Mouse (Mus musculus): ENCODE results near the gene Loxl1. TPM values are rescaled to one million over a fixed set of nuclear protein-coding genes. Genes with fewer than 3 reads are reported as not detected.

Loxl1 gene
- polyA plus RNA-seq, 1 experiment from 2014 or later: 9.9 TPM

DNA sequence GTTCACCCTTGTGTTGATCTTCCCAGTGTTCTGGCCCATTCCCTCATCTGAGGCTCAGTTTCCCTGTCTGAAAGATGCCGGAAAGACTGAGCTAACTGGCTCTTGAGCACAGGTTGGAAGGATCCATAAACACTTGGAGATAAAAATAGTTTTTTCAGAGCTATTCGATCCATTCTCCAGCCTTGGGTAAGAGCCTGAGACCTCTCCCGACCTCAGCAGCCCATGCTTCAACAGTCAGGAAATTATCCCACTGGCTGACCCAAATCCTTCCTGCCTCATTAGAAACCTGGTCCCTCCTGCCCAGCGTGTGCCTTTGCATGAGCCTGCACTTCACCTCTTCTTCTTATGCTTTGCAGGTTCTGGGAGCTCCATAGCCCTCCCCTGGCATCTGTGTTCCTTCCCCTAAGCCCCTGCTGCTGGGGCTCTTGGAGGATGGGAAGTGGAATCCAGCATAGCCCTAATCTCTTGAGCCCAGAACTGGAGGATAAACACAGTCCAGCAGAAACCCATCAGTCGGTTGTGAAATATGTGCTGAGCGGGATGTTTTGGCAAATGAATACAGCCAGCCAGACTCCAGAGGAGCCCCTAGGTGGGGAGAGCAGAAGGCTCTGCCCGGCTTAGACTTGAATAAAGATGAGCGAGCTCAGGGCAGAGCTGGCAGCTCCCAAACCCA, 9.3 kb downstream of the Loxl1 start:
- no peaks in the 10 kb centered on the region for H3K36me3 ChIP-seq (ENCODE audit: control insufficient read depth, insufficient read depth, low read length)
- H3K4me2 ChIP-seq: no peak overlapping the region
- no peaks in the 10 kb centered on the region for H3K9me3 ChIP-seq (ENCODE audit: control insufficient read depth, low read length)
- H3K4me3 ChIP-seq (ENCODE audit: low read depth, low read length): no peak overlapping the region
- H3K27me3 ChIP-seq (ENCODE audit: control insufficient read depth, insufficient read depth, low read length): no peaks in the 10 kb centered on the region
- H3K4me1 ChIP-seq (ENCODE audit: control insufficient read depth, insufficient read depth, low read length): peaks cover 6% of the 10 kb centered on the region
- DNase-seq (ENCODE audit: low spot score, missing footprints) (no peak), ATAC-seq (ENCODE audit: low FRiP score) (no peak)
- no peak overlapping the region for H3K27ac ChIP-seq (ENCODE audit: low read depth, low read length)
- 60% methylated on average over 8 of the region's 8 CpGs for WGBS
- no peak overlapping the region for H3K9ac ChIP-seq (ENCODE audit: low read length)

DNA sequence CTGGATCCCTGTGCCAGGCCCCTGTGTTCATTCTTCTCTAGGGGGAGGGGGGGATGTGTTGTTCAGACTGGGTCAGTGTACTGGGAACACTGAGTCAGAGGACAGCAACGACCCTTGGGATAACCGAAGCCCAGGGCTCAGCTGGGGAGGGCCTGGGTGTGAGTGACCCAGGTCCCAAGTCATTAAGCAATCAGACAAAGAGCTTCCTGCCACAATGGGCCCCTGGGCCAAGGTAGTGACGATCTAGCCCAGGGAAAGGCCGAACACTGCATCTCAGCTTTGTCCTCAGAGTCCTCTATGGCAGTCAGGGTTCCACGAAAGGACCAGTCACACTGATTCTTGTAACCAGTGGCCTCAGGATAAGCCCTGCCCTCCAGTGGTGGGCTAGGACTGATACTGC, 9.9 kb downstream of the Loxl1 start:
- peaks cover 6% of the 10 kb centered on the region for H3K4me1 ChIP-seq (ENCODE audit: control insufficient read depth, insufficient read depth, low read length)
- no peak overlapping the region for H3K4me3 ChIP-seq (ENCODE audit: low read depth, low read length)
- no peak overlapping the region for H3K4me2 ChIP-seq
- H3K9ac ChIP-seq (ENCODE audit: low read length): no peak overlapping the region
- DNase-seq (ENCODE audit: low spot score, missing footprints) (no peak), ATAC-seq (ENCODE audit: low FRiP score) (no peak)
- no peaks in the 10 kb centered on the region for H3K9me3 ChIP-seq (ENCODE audit: control insufficient read depth, low read length)
- no peaks in the 10 kb centered on the region for H3K27me3 ChIP-seq (ENCODE audit: control insufficient read depth, insufficient read depth, low read length)
- no peak overlapping the region for H3K27ac ChIP-seq (ENCODE audit: low read depth, low read length)
- WGBS: 63% methylated on average over 5 of the region's 5 CpGs
- H3K36me3 ChIP-seq (ENCODE audit: control insufficient read depth, insufficient read depth, low read length): no peaks in the 10 kb centered on the region

DNA sequence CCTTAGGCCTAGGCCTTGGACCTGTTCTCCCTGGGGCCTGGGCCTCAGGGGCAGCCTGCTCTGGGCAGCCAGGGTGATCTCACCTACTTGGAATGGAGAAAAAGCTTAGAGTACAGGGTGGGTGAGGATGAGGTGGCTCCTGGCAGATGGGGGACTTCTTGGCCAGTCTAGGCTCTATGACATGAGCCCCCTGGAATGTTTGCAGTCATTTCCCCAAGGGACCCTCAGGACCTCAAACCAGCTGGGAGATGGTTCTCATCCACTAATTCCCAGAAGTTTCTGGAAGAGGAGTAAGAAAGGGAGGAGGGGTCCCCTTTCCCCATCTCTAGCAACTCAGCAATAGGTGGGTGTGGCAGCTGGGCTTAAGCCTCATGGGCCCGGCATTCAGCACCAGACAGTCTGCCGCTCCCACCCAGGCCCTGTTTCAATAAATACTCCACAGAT, 13.6 kb downstream of the Loxl1 start:
- no peak overlapping the region for H3K9ac ChIP-seq (ENCODE audit: low read length)
- ATAC-seq (ENCODE audit: low FRiP score) (no peak), DNase-seq (ENCODE audit: low spot score, missing footprints) (no peak)
- H3K4me1 ChIP-seq (ENCODE audit: control insufficient read depth, insufficient read depth, low read length): peaks cover 16% of the 10 kb centered on the region
- H3K36me3 ChIP-seq (ENCODE audit: control insufficient read depth, insufficient read depth, low read length): no peaks in the 10 kb centered on the region
- 58% methylated on average over 2 of the region's 2 CpGs for WGBS
- no peak overlapping the region for H3K27ac ChIP-seq (ENCODE audit: low read depth, low read length)
- H3K4me3 ChIP-seq (ENCODE audit: low read depth, low read length): no peak overlapping the region
- H3K4me2 ChIP-seq: no peak overlapping the region
- H3K9me3 ChIP-seq (ENCODE audit: control insufficient read depth, low read length): no peaks in the 10 kb centered on the region
- no peaks in the 10 kb centered on the region for H3K27me3 ChIP-seq (ENCODE audit: control insufficient read depth, insufficient read depth, low read length)

DNA sequence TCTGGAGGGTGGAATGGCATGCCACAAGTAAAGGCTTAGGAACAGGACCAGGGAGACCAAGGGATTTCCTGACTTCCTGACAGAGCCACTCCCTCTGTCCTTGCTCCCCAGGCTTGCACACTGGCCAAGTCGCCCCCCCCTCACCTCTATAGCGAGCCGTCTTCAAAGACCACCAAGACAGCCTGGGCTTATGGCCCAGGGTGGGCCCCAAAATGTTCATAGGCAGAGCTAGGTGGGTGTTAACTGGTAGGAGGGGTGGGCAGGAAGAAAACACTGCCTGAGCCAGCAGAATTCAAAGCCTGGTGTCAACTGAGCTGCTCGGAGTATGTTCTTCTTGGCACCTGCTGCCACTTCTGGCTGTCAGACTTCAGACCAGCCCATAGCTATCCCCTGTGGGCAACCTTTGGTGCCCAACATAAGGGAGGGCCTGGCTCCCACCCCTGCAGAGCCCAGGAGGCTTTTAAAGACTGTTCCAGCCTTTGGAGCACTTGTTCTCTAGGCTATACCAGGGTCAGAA, 15.0 kb downstream of the Loxl1 start:
- H3K4me3 ChIP-seq (ENCODE audit: low read depth, low read length): no peak overlapping the region
- 84% methylated on average over 4 of the region's 4 CpGs for WGBS
- no peak for DNase-seq (ENCODE audit: low spot score, missing footprints)

DNA sequence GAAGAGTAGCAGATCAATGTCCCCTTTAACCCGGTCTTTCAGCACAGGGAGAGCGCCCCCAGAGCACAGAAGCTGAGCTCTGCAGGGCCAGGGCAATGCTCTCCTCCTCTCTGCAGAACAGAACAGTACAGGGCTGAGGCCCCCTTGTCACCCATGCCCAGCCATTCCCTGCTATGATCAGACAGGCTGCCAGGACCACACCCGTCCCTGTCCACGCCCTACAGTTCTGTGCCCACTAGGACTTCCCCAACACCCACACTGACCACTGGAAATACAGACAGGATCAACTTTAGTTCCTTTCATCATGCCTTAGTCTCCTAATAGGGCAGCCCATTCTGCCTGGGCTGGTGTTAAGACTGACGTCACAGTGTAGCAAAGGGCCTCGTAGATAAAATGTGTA, 15.9 kb downstream of the Loxl1 start:
- Histone ChIP-seq H3K4me2 (no peak overlapping the region), H3K27ac (ENCODE audit: low read depth, low read length) (no peak overlapping the region), H3K27me3 (ENCODE audit: control insufficient read depth, insufficient read depth, low read length) (no peaks in the 10 kb centered on the region), H3K4me1 (ENCODE audit: control insufficient read depth, insufficient read depth, low read length) (peaks cover 13% of the 10 kb centered on the region), H3K9me3 (ENCODE audit: control insufficient read depth, low read length) (no peaks in the 10 kb centered on the region), H3K4me3 (ENCODE audit: low read depth, low read length) (no peak overlapping the region), H3K9ac (ENCODE audit: low read length) (no peak overlapping the region), H3K36me3 (ENCODE audit: control insufficient read depth, insufficient read depth, low read length) (no peaks in the 10 kb centered on the region)
- WGBS: 92% methylated on average over 6 of the region's 6 CpGs
- ATAC-seq (ENCODE audit: low FRiP score) (no peak), DNase-seq (ENCODE audit: low spot score, missing footprints) (no peak)

More for the DNA sequence above, 15.0 kb downstream of the Loxl1 start:
- no peak overlapping the region for H3K4me2 ChIP-seq
- no peaks in the 10 kb centered on the region for H3K36me3 ChIP-seq (ENCODE audit: control insufficient read depth, insufficient read depth, low read length)
- peaks cover 13% of the 10 kb centered on the region for H3K4me1 ChIP-seq (ENCODE audit: control insufficient read depth, insufficient read depth, low read length)
- no peak overlapping the region for H3K9ac ChIP-seq (ENCODE audit: low read length)
- H3K27me3 ChIP-seq (ENCODE audit: control insufficient read depth, insufficient read depth, low read length): no peaks in the 10 kb centered on the region
- H3K9me3 ChIP-seq (ENCODE audit: control insufficient read depth, low read length): no peaks in the 10 kb centered on the region
- H3K27ac ChIP-seq (ENCODE audit: low read depth, low read length): no peak overlapping the region
- ATAC-seq (ENCODE audit: low FRiP score): no peak

DNA sequence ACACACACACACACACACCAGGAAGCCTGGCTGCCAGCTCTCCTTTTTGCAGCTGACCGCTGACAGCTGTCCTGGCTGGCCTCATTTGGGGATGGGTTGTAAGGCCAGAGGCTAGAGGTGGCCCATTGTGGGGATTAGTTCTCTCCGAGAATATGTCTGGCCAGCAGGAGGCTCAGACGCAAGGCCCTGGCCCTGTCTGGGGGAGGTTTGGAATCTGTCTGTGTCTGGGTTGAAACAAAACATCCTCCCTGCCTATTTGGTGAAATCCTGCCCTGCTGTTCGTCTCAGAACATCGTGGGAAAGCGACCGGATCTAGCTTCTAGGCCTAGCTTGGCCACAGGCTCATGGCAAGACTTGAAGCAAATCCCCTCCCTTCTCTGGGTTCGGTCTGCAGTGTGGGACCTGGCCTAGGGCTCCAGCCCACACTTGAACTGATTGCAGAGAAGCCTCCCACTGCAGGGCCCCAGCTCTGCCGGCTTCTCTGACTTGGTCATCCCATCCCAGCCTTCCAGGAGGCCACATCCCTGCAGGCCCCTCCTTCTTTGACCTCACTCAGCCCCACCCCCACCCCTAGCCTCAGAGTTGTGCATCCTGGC, 17.1 kb downstream of the Loxl1 start:
- peak; percentile 54 for ATAC-seq (ENCODE audit: low FRiP score)
- H3K9me3 ChIP-seq (ENCODE audit: control insufficient read depth, low read length): no peaks in the 10 kb centered on the region
- H3K27me3 ChIP-seq (ENCODE audit: control insufficient read depth, insufficient read depth, low read length): no peaks in the 10 kb centered on the region
- no peak overlapping the region for H3K4me2 ChIP-seq
- H3K27ac ChIP-seq (ENCODE audit: low read depth, low read length): peak overlapping the region; percentile 68; the same call in 1 of the 2 replicates
- H3K36me3 ChIP-seq (ENCODE audit: control insufficient read depth, insufficient read depth, low read length): no peaks in the 10 kb centered on the region
- 8% methylated on average over 9 of the region's 9 CpGs for WGBS
- DNase-seq (ENCODE audit: low spot score, missing footprints): peak; percentile 95
- H3K4me3 ChIP-seq (ENCODE audit: low read depth, low read length): no peak overlapping the region
- no peak overlapping the region for H3K9ac ChIP-seq (ENCODE audit: low read length)
- peaks cover 13% of the 10 kb centered on the region for H3K4me1 ChIP-seq (ENCODE audit: control insufficient read depth, insufficient read depth, low read length)

DNA sequence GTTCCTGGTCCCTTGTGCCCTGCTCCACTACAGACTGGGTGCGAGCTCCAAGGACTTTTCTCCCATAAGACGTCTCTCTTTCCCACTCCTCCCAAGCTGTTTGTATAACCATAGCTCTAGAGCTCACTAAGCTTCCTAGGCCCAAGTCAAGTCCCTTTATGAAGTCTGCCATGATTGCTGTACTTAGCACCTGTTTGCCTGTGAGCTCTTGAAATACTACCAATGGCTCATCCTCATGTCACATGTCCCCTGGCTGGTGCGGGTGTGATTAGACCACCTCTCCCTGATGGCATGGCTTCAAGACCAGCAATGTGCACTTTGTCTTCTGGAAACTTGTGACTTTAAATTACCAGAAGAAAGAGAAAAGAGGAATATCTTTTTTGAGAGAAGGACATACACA, 17.6 kb downstream of the Loxl1 start:
- peaks cover 13% of the 10 kb centered on the region for H3K4me1 ChIP-seq (ENCODE audit: control insufficient read depth, insufficient read depth, low read length)
- no peak overlapping the region; the same call in 1 of the 2 replicates for H3K27ac ChIP-seq (ENCODE audit: low read depth, low read length)
- ATAC-seq (ENCODE audit: low FRiP score) (no peak), DNase-seq (ENCODE audit: low spot score, missing footprints) (no peak)
- no peak overlapping the region for H3K4me3 ChIP-seq (ENCODE audit: low read depth, low read length)
- 78% methylated on average over 3 of the region's 3 CpGs for WGBS
- no peaks in the 10 kb centered on the region for H3K36me3 ChIP-seq (ENCODE audit: control insufficient read depth, insufficient read depth, low read length)
- no peak overlapping the region for H3K9ac ChIP-seq (ENCODE audit: low read length)
- no peaks in the 10 kb centered on the region for H3K9me3 ChIP-seq (ENCODE audit: control insufficient read depth, low read length)
- no peaks in the 10 kb centered on the region for H3K27me3 ChIP-seq (ENCODE audit: control insufficient read depth, insufficient read depth, low read length)
- no peak overlapping the region for H3K4me2 ChIP-seq

DNA sequence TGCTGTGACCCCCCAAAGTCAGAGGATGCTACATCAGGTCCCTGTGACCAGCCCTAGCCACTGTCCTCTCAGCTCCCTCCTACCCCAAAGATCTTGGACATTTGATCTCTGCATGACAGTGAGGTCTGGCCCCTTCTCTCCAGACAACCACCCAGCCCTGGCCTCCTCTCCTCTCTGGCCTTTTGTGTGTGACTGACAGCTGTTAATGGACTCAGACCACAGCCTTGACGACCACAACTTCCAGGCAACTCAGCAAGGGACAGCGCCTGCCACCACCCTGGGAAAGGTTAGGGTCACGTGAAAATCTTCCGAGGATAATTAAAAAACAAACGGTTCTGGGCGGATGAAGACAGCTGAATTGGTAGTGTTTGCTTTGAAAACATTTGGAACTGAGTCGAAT, 18.5 kb downstream of the Loxl1 start:
- WGBS: 41% methylated on average over 7 of the region's 7 CpGs
- no peak overlapping the region for H3K27ac ChIP-seq (ENCODE audit: low read depth, low read length)
- no peak overlapping the region for H3K4me3 ChIP-seq (ENCODE audit: low read depth, low read length)
- DNase-seq (ENCODE audit: low spot score, missing footprints): no peak
- H3K36me3 ChIP-seq (ENCODE audit: control insufficient read depth, insufficient read depth, low read length): no peaks in the 10 kb centered on the region
- peaks cover 13% of the 10 kb centered on the region for H3K4me1 ChIP-seq (ENCODE audit: control insufficient read depth, insufficient read depth, low read length)
- no peak for ATAC-seq (ENCODE audit: low FRiP score)
- H3K27me3 ChIP-seq (ENCODE audit: control insufficient read depth, insufficient read depth, low read length): no peaks in the 10 kb centered on the region
- no peaks in the 10 kb centered on the region for H3K9me3 ChIP-seq (ENCODE audit: control insufficient read depth, low read length)
- H3K9ac ChIP-seq (ENCODE audit: low read length): no peak overlapping the region
- H3K4me2 ChIP-seq: no peak overlapping the region

DNA sequence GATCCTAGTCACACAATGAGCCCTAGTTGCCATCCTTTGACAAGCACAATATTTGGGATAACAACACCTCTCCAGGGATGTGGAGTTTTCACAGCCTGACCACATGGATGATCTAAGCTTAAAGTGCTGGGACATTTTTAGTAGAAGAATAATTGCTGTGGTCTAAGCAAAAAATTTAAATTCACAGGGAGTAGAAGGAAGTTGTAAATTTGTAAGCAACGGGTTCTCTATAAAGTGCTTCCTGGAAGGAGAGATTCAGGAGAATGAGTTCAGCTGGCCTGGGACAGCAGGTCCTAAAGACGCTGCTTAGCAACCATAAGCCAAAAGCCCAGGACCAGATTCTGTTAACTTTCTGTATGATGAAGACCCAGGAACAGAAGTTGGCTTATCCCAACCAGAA, 23.1 kb downstream of the Loxl1 start:
- 93% methylated on average over 2 of the region's 2 CpGs for WGBS
- Histone ChIP-seq H3K27me3 (ENCODE audit: control insufficient read depth, insufficient read depth, low read length) (no peaks in the 10 kb centered on the region), H3K36me3 (ENCODE audit: control insufficient read depth, insufficient read depth, low read length) (no peaks in the 10 kb centered on the region), H3K4me1 (ENCODE audit: control insufficient read depth, insufficient read depth, low read length) (peaks cover 6% of the 10 kb centered on the region), H3K4me3 (ENCODE audit: low read depth, low read length) (no peak overlapping the region), H3K4me2 (no peak overlapping the region), H3K9ac (ENCODE audit: low read length) (no peak overlapping the region), H3K9me3 (ENCODE audit: control insufficient read depth, low read length) (no peaks in the 10 kb centered on the region), H3K27ac (ENCODE audit: low read depth, low read length) (no peak overlapping the region)
- no peak for ATAC-seq (ENCODE audit: low FRiP score)
- no peak for DNase-seq (ENCODE audit: low spot score, missing footprints)
